Mouse (Mus musculus) kidney, postnatal 0 days (tissue): ENCODE data around the gene Smad3. TPM values are rescaled to one million over a fixed set of nuclear protein-coding genes. Genes with fewer than 3 reads are reported as not detected.

Source experiments
- ATAC-seq: fragments of 200-750 bp; cut with Nextera tagmentation; replicated peaks from 2 replicates; pipeline ENCODE4 v1.8.0; 2017; ENCODE audit warnings: low read depth, moderate number of reproducible peaks, moderate TSS enrichment, moderate library complexity; ENCODE audit not compliant: low FRiP score
- DNase-seq: peaks from one replicate; pipeline ENCODE4 v3.0.0-alpha.2; 2016; ENCODE audit warnings: low spot score
- H3K27ac ChIP-seq: fragments of 300-500 bp; sonication (generic); 2 replicates; pipeline ENCODE4 v1.5.1; 2014; ENCODE audit warnings: mild to moderate bottlenecking
- H3K27me3 ChIP-seq: fragments of 300-500 bp; sonication (generic); 2 replicates; pipeline ENCODE4 v1.6.1; 2014; ENCODE audit warnings: low read length, mixed read lengths; ENCODE audit not compliant: insufficient read depth
- H3K36me3 ChIP-seq: fragments of 300-500 bp; sonication (generic); 2 replicates; pipeline ENCODE4 v1.6.1; 2014; ENCODE audit warnings: low read length, mixed read lengths; ENCODE audit not compliant: insufficient read depth
- H3K4me1 ChIP-seq: fragments of 300-500 bp; sonication (generic); replicated peaks from 2 replicates; pipeline ENCODE4 v1.6.1; 2014; ENCODE audit warnings: antibody characterized with exemption, low read length, mixed read lengths; ENCODE audit not compliant: insufficient read depth
- H3K4me2 ChIP-seq: fragments of 300-500 bp; sonication (generic); 2 replicates; pipeline ENCODE4 v1.6.1; 2014; ENCODE audit warnings: mild to moderate bottlenecking, low read length, moderate library complexity, mixed read lengths
- H3K4me3 ChIP-seq: fragments of 300-500 bp; sonication (generic); replicated peaks from 2 replicates; pipeline ENCODE4 v1.5.1; 2014; ENCODE audit warnings: low read depth, low read length
- H3K9ac ChIP-seq: fragments of 300-500 bp; sonication (generic); 2 replicates; pipeline ENCODE4 v1.6.1; 2014; ENCODE audit warnings: low read depth, low read length
- H3K9me3 ChIP-seq: fragments of 300-500 bp; sonication (generic); replicated peaks from 2 replicates; pipeline ENCODE4 v1.6.1; 2016; ENCODE audit warnings: low read length, inconsistent platforms, mixed read lengths
- CTCF ChIP-seq: IDR thresholded peaks from 2 replicates; pipeline ENCODE4 v1.5.1; 2016; ENCODE audit warnings: antibody characterized with exemption, low read depth, mild to moderate bottlenecking, moderate library complexity
- WGBS: fragments of 180-500 bp; shearing (Covaris S2); extraction: QIAGEN DNeasy Blood & Tissue Kit; methylation state at CpG from one replicate; pipeline ENCODE4 v1.1.7; 2014; 5-methylcytosine and 5-hydroxymethylcytosine counted together
- polyA plus RNA-seq: library from polyadenylated mRNA; unstranded; fragments of >200 nt; fragmentation: Nextera tagmentation; extraction: Ambion mirVana; gene quantifications from 2 replicates; pipeline ENCODE4 v1.2.1, GENCODE M21; 2015

Gene Smad3
- polyA plus RNA-seq: 19.2 and 20.0 TPM in 2 replicates

- H3K4me3 ChIP-seq: peak within 1 kb of the TSS; percentile 87
- no peaks in the 10 kb centered on the region for H3K9me3 ChIP-seq
- ATAC-seq (peak; percentile 92), DNase-seq (peak; percentile 99)
- H3K9ac ChIP-seq: peak within 1 kb of the TSS; percentile 81
- H3K36me3 ChIP-seq: no peaks in the 10 kb centered on the region
- no peaks in the 10 kb centered on the region for H3K27me3 ChIP-seq
- peaks cover 44% of the 10 kb centered on the region for H3K4me1 ChIP-seq
- WGBS: under 1% methylated on average over 58 of the region's 59 CpGs
- H3K27ac ChIP-seq: peak within 1 kb of the TSS; percentile 98
- peak within 1 kb of the TSS; percentile 88 for H3K4me2 ChIP-seq
- TF ChIP-seq CTCF: peak; percentile 24; the same call in 1 of the 2 replicates
Observed at GRCm38 (mm10) chr9:63757865-63758440, at the start of gene Smad3. TSS of gene Smad3 (minus strand) at chr9:63757994.

- ATAC-seq (no peak), DNase-seq (no peak)
- H3K4me1 ChIP-seq: peaks cover 10% of the 10 kb centered on the region
- 64% methylated on average over 3 of the region's 3 CpGs for WGBS
- no peaks in the 10 kb centered on the region for H3K9me3 ChIP-seq
- H3K27ac ChIP-seq: no peak overlapping the region
- H3K4me3 ChIP-seq: no peak overlapping the region
- TF ChIP-seq CTCF: no peak
- H3K36me3 ChIP-seq: no peaks in the 10 kb centered on the region
- no peak overlapping the region for H3K9ac ChIP-seq
- H3K4me2 ChIP-seq: no peak overlapping the region
- H3K27me3 ChIP-seq: no peaks in the 10 kb centered on the region
Observed at GRCm38 (mm10) chr9:63804847-63805246, 47.1 kb upstream of the Smad3 start.

- Histone ChIP-seq H3K27ac (0 out of 2 replicates have a peak overlapping the region, but pooled peaks have one; percentile 19), H3K36me3 (no peaks in the 10 kb centered on the region), H3K4me1 (peaks cover 10% of the 10 kb centered on the region), H3K27me3 (no peaks in the 10 kb centered on the region), H3K9me3 (no peaks in the 10 kb centered on the region), H3K4me2 (0 out of 2 replicates have a peak overlapping the region, but pooled peaks have one; percentile 13), H3K4me3 (no peak overlapping the region), H3K9ac (no peak overlapping the region)
- DNase-seq (peak; percentile 88), ATAC-seq (peak; percentile 86)
- WGBS: 4% methylated on average over 8 of the region's 8 CpGs
- no peak for TF ChIP-seq CTCF
Observed at GRCm38 (mm10) chr9:63803181-63803591, 45.4 kb upstream of the Smad3 start.

GRCm38 (mm10) chr9:63802504-63802903 lies 44.7 kb upstream of the Smad3 start:
- no peak for DNase-seq
- no peak for TF ChIP-seq CTCF
- Histone ChIP-seq H3K4me1 (peaks cover 10% of the 10 kb centered on the region), H3K27ac (no peak overlapping the region), H3K36me3 (no peaks in the 10 kb centered on the region), H3K9me3 (no peaks in the 10 kb centered on the region), H3K27me3 (no peaks in the 10 kb centered on the region), H3K9ac (no peak overlapping the region), H3K4me3 (no peak overlapping the region), H3K4me2 (no peak overlapping the region)
- WGBS: 84% methylated on average over 7 of the region's 7 CpGs
- no peak for ATAC-seq

GRCm38 (mm10) chr9:63802080-63802479 lies 44.3 kb upstream of the Smad3 start:
- Histone ChIP-seq H3K9ac (no peak overlapping the region), H3K4me3 (no peak overlapping the region), H3K9me3 (no peaks in the 10 kb centered on the region), H3K27ac (no peak overlapping the region), H3K4me1 (peaks cover 10% of the 10 kb centered on the region), H3K27me3 (no peaks in the 10 kb centered on the region), H3K36me3 (no peaks in the 10 kb centered on the region), H3K4me2 (no peak overlapping the region)
- DNase-seq: no peak
- TF ChIP-seq CTCF: no peak
- ATAC-seq: no peak
- WGBS: 75% methylated on average over 5 of the region's 5 CpGs

GRCm38 (mm10) chr9:63796429-63796828 lies 38.6 kb upstream of the Smad3 start:
- no peak for DNase-seq
- TF ChIP-seq CTCF: no peak

More at GRCm38 (mm10) chr9:63796429-63796828, 38.6 kb upstream of the Smad3 start:
- Histone ChIP-seq H3K36me3 (no peaks in the 10 kb centered on the region), H3K4me1 (0 out of 2 replicates have a peak, but pooled peaks cover 3% of the 10 kb centered on the region), H3K27ac (no peak overlapping the region), H3K27me3 (no peaks in the 10 kb centered on the region), H3K9ac (no peak overlapping the region), H3K4me2 (no peak overlapping the region), H3K4me3 (no peak overlapping the region), H3K9me3 (no peaks in the 10 kb centered on the region)
- WGBS: 39% methylated on average over 3 of the region's 3 CpGs
- no peak for ATAC-seq
